Mouse (Mus musculus): ENCODE measurements around the gene Lmna.

Gene Lmna

DNA sequence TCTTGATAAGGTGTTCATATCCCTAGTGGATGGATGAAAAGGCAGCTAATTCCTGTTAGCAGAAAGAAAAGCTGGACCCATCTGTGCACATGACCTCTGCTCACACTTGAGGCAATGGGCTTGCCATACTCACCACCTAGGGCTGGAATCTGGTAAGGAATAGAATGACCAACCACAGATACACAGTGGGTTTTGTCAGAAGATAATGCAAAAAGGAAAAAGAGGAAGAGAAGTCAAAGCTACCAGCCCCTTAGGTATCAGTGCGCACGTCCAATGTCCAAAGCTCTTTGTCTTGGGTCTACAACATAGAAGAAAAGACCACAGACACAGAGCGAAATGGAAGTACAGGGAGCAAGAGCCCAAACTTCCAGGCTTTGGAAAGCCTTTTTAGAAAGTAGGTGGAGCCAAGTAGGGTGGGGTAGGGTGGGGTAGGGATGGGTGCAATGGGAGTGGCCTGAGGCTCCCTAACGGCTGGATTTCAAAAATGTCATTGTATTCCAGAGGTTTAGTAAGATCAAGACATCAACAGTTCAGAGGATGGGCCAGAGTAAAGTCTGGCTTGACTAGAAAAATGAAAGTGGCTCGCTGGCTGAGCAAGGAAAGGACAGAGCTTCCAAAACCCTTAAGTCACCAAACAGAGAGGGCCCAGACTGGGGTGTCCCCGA is 8.3 kb downstream of the Lmna start:
- no peak for DNase-seq (ENCODE audit: low spot score in 2 of 2)

GRCm38 (mm10) chr3:88500655-88501365 is 8.9 kb downstream of the Lmna start:
- DNase-seq (ENCODE audit: low spot score in 2 of 2), result no peak

GRCm38 (mm10) chr3:88500087-88500486 is 9.7 kb downstream of the Lmna start:
- no peak for DNase-seq (ENCODE audit: low spot score in 2 of 2)

DNA sequence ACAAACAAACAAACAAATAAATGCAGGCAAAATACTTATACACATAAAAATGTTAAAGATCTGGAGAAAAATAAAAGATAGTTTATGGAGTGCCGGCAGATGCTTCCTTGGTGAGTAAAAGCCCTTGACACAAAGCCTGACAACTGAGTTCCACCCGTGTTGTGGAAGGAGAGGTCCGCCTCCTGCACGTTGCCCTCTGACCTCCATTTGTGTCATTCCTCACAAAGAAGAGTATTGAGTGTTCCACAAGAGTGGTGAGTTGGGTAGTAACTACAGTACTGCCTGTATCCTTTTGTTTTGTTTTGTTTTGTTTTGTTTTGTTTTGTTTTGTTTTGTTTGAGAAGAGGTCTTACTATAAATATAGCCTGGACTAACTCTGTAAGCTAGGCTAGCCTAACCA is 10.2 kb downstream of the Lmna start:
- DNase-seq (ENCODE audit: low spot score in 2 of 2), result no peak

GRCm38 (mm10) chr3:88495741-88496415 is 13.9 kb downstream of the Lmna start:
- DNase-seq (ENCODE audit: low spot score in 2 of 2), result no peak

DNA sequence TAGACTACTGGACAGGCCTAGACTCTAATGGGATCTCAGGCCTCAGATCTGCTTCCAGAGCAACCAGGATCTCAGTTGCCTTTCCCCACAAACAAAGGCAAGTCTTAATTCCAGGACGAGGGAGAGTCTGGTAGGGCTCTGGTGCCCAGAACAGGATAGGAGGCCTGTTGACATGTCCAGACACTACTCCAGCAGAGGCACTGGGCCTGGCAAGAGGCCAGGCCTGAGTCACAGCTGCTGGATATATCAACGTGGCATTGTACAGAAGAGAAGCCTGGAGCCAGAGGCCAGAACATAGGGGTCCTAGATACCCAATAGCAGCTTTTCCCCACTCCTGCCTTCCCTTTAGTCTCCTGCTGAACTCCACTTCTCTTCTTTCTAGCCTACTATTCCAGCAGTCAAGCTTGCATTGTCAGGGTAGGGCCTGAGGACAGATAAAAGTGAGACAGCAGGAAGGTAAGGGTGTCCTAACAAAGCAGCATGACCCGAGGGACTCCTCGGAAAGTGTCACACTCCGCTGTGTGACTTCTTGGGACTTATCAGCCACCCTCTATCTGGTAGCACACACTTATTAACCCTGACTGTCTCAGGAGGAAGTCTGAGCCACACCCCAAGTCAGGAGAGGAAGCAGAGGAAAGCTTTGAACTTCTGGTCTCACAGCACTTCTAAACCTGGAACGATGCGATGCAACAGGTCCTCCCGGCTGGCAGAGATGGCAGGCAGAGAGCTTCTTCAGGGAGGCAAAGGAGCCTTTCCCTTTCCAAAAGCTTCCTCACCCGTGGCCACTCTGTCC is 14.7 kb downstream of the Lmna start:
- DNase-seq (ENCODE audit: low spot score in 2 of 2), result no peak

GRCm38 (mm10) chr3:88493706-88494582 is 15.8 kb downstream of the Lmna start:
- no peak for DNase-seq (ENCODE audit: low spot score in 2 of 2)

DNA sequence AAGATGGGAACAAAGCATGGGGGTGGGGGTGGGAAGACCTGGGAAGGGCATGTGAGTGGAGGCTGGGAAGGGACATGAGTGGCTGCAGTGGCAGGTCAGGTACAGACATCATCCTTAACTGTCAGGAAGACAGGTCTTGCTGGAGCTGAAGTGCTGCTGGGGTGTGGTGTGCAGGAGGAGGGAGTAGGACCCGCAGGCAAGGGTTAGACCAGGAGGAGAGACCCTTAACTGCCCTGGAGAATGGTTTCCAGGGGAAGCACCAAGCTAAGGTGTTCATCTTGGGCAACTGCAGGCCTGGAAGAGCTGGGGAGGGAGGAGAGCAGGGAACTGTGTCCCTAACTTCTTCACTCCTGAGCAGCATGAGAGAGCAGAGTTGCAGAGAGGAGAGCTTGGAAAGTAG is 22.4 kb downstream of the Lmna start:
- no peak for DNase-seq (ENCODE audit: low spot score in 2 of 2)

- DNase-seq (ENCODE audit: low spot score in 2 of 2), result no peak
Measured at GRCm38 (mm10) chr3:88486887-88487286, 22.9 kb downstream of the Lmna start.

DNA sequence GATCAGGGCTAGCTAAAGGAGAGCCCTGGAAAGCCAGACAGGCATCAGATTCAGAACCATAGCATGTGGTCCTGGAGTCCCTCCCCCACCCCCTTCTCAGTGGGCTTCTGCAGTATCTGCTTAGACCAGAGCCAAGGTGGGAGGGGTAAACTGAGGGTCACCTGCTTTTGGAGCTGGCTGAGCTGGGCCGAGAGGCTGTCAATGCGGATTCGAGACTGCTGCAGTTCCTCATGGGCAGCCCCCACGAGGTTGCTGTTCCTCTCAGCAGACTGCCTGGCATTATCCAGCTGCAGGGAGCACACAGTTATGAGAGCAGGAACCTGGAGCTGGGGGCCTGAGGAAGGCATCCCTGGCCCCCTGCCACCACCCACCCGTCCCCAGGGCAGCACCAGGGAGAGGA is 23.7 kb downstream of the Lmna start:
- DNase-seq (ENCODE audit: low spot score in 2 of 2), result no peak

- DNase-seq (ENCODE audit: low spot score in 2 of 2), result peak in 1 of 2 experiments; percentile 55
Measured at GRCm38 (mm10) chr3:88484597-88485316, 25.0 kb downstream of the Lmna start.

DNA sequence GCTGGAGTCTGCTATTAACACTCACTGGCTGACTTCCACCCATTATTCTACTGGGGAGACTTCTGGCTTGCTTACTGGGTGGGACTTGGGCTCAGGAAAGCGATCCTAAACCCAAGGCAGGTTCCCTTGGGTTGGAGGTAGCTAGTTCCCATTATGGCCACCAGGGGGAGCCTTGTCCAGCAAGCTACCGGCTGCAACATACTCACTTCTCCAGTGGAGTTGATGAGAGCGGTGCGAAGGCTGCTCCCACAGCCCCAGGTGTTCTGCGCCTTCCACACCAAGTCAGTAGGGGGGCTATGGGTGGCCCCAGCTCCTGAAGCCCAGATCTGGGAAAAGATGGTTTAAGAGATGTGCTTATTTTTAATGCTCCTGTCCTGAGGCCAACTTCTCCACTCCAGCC is 26.1 kb downstream of the Lmna start:
- DNase-seq (ENCODE audit: low spot score in 2 of 2), result peak; percentile 58 to 81

DNA sequence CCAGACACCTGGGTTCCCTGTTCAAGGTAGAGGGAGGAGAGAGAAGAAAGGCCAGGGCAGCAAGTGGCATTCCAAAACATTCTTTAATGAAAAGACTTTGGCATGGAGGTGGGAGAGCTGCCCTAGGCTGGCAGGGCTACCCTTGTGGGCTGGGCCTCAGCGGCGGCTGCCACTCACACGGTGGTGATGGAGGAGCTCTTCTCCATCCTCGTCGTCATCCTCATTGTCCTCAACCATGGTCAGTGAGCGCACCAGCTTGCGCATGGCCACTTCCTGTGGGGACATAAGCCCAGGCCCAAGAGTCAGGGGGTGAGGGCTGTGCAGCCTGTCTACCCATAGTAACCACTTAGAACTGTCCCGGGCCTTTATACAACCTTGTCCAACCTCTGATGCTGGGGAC is 26.6 kb downstream of the Lmna start:
- no peak for DNase-seq (ENCODE audit: low spot score in 2 of 2)

DNA sequence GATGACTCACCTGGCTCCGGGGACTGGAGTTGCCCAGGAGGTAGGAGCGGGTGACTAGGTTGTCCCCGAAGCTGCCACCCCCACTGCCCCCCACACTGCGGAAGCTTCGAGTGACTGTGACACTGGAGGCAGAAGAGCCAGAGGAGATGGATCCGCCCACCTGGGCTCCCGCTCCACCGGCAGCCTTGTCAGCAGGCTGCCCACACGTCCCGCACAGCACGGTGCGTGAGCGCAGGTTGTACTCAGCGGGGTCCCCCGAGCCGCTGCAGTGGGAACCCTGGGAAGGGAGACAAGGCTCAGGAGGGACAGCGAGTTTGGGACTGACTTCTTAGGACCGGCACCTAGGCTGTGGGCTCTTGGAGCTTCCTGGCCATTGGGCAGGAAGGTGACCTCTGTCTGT is 27.4 kb downstream of the Lmna start:
- no peak for DNase-seq (ENCODE audit: low spot score in 2 of 2)

- DNase-seq (ENCODE audit: low spot score in 2 of 2), result no peak
Measured at GRCm38 (mm10) chr3:88481372-88482040, 28.2 kb downstream of the Lmna start.

DNA sequence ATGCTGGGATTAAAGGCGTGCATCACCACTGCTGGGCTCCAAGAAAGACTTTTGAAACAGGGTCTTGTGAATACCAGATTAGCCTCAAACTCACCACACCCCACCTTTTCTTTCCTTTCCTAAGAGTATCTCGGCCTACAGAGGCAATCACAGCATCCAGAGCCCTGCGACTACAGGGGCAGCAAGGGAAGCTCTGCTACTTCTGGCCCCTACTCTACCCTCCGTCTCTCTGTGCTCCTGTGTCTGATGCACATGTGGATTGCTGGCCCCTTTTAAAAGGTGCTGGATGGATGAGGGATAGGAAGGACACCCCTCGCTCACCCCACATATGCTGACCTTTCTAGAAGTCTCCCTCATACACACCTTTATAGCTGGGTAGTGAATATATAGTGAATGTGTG is 29.1 kb downstream of the Lmna start:
- no peak for DNase-seq (ENCODE audit: low spot score in 2 of 2)

DNA sequence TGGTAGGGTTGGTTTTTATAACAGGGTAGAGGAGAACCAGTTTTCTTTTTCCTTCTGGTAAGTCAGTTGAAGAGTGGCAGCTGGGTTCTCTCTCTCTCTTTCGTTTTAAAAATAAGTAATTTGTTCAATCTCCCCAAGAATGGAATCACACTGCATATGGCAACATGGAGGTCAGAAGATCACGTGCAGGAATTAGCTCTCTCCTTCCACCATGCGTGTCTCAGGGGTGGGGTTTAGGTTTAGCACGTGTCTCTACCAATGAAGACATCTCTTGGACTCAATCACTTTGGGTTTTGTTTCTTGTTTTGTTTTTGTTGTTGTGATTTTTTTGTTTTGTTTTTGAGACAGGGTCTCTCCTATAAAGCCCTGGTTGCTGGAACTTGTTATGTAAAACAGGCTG is 29.9 kb downstream of the Lmna start:
- no peak for DNase-seq (ENCODE audit: low spot score in 2 of 2)

DNA sequence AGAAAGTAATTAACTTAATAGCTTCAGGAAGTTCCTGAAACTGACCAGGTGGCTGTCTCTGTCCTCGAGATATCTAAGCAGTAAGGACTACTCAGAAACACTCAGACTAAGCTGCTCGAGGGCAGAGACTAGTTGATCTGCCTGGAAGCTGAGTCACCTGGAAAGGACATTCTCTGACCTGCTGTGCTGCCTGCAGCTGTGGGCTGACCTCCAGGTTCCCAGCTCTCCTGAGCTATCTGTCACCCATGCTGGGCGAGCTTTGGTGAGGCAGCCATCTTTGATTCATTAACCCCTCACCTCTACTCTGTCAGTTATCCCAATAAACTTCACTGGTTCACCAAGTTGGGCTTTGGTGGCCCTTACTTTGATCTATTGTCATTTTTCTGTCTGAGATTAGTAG is 30.6 kb downstream of the Lmna start:
- no peak for DNase-seq (ENCODE audit: low spot score in 2 of 2)

- DNase-seq (ENCODE audit: low spot score in 2 of 2), result peak; percentile 67 to 86
Measured at GRCm38 (mm10) chr3:88477735-88478134, 32.0 kb downstream of the Lmna start.

DNA sequence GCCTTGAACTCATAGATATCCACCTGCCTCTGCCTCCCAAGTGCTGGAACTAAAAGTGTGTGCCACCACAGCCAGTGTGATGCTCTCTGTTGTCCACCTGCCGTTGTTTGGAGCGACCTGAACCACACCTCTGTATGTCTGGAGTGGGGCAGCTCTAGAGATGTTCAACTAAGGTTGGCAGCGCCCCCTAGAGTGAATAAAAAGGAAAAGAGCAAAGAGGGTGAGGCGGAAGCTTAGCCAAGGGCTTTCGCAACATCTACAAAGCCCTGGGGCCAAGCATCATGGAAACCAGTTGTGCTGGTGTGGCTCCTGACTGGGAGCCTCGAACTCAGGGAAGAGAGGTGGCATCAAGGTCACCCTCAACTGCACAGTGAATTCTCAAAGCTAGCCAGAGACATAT is 33.4 kb downstream of the Lmna start:
- DNase-seq (ENCODE audit: low spot score in 2 of 2), result no peak
